Mouse (Mus musculus): ENCODE measurements around the gene Ace3.

DNA sequence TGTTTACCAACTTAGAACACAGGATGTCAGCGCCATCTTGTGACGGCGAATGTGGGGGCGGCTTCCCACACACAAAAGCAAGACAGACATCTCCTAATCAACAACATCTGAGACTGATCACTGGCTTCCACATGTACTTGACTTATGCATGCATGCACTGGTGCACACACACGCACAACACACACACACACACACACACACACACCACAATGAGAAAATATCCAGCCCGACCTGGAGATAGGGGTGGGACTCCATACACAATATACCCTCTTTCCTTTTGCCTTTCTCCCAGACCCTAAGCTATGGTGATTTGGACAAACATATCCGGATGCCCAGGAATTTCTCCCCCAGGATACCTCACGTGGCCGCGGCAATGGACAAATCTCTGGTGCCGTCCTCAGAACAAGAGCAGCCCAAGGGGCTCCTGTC is 39.0 kb downstream of the Ace3 start:
- TF ChIP-seq POLR2A (IDR thresholded peaks at IDR 0.05; ENCODE audit: insufficient read length, low read depth) (no peak), TCF12 (IDR thresholded peaks at IDR 0.05; ENCODE audit: insufficient read depth, poor library complexity, severe bottlenecking) (no peak)
